Mouse (Mus musculus): Measurements from ENCODE around the gene Prpsap1.
"Not testable (repeated sequence)": the region's sequence is repeated elsewhere in the genome, so short reads cannot be mapped to it uniquely, and the experiment has no call there.

Prpsap1 gene

GRCm38 (mm10) chr11:116481776-116482175 is 12.2 kb downstream of the Prpsap1 start:
- no peak for DNase-seq

DNA sequence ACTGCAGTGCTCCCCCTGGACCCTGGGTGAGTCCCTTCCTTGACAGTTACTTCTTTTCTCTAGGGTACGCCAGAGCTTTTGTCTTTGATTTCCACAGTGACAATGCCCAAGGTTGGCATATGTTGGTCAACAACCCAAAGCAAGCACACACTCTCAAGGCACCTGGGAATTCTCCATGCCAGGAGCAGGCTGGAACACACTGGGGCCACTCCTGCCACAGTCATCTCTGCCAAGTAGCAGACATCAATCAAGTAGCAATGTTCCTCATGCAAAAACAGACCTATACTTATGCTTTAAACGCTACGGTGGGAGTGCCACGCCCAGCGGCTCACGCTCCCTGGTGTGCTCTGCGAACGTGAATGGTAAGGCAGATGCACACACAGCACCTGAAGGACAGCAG is 13.0 kb downstream of the Prpsap1 start:
- no peak for DNase-seq

GRCm38 (mm10) chr11:116479832-116480231 is 14.2 kb downstream of the Prpsap1 start:
- DNase-seq, result no peak

DNA sequence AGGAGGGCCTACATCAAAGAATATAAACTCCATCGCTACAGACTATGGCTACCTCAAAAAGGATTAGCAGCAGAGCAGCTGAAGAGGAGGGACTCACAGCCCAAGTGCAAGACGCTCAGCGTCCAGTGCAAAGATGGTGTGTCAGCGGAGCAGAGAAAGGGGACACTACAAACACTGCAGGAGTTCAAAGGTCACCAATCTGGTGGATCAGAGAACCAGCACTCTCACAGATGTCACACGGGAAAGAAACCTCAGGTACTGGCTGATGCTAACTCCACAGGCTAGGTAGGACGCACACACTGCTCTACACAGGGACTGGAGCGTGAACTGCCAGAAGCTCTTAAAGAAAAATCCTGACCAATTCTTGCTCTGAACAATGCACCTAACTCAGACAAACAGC is 15.0 kb downstream of the Prpsap1 start:
- DNase-seq, result no peak

GRCm38 (mm10) chr11:116477160-116477759 is 16.7 kb downstream of the Prpsap1 start:
- DNase-seq, result no peak

GRCm38 (mm10) chr11:116476696-116477095 is 17.3 kb downstream of the Prpsap1 start:
- DNase-seq, result no peak

DNA sequence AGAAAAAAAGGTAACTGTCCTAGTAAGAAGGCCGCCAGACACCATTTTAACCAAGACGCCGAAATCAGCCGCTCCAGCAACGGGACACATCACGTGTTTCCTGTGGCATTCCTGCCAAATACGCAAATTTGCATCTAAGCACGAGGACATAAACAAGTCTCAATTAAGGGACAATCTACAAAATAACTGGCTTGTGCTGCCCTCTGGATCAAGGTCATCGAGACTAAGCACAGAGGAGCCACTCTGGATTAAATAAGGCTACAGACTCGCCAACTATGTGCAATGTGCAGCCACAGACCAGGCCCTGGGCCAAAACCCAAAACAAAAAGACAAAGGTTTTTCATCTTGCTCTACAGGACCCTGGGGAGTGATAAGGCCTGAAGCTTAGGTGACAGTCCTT is 18.0 kb downstream of the Prpsap1 start:
- DNase-seq, result no peak

GRCm38 (mm10) chr11:116472275-116472674 is 21.7 kb downstream of the Prpsap1 start:
- DNase-seq, result no peak

- DNase-seq, result no peak
Measured at GRCm38 (mm10) chr11:116470896-116471295, 23.1 kb downstream of the Prpsap1 start.

GRCm38 (mm10) chr11:116470249-116470648 is 23.8 kb downstream of the Prpsap1 start:
- no peak for DNase-seq

- DNase-seq, result not testable (repeated sequence)
Measured at GRCm38 (mm10) chr11:116468338-116468737, 25.7 kb downstream of the Prpsap1 start.

DNA sequence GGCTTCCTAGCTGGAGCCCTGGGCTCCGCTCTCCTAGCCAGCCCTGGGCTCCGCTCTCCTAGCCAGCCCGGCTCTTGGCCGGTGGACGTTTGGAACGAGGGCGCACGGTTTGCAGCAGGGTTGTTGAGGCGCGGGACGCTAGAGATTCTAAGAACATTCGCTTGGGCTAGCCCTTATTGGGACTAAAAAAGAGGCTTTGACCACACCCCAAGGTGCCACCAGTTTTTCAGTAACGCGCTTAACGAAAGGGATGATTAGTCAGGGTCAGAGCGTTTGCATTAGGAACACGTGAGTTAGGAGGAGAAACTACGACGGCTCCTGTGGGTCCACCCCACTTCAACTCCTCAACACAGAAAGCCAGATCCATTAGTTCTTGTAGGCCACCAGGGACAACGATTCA is 27.9 kb downstream of the Prpsap1 start, which contains the start of gene Qrich2:
TSS of gene Qrich2 (minus strand) at position 101 of the 400 bp plus-strand sequence.
- DNase-seq, result no peak

DNA sequence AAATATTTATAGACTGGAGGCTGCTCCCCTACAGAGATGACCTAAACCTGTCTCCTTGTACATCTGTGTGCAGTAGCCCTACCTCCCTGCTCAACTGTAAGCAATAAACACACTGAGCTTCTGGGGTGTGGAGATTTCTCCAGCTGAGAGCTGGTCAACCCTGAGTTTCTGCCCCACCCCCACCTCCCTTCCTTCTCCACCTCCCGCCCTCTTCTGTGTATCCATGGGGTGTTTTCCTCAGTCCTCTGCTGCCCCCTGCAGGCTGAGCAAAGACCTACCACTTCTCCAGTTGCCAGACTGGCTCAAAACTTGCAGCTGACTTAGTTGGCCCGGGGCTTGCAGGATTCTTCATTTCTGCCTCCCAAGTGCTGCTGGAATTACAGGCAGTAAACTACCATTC is 30.2 kb downstream of the Prpsap1 start:
- peak; percentile 64 for DNase-seq

GRCm38 (mm10) chr11:116463338-116463737 is 30.7 kb downstream of the Prpsap1 start:
- no peak for DNase-seq

- no peak for DNase-seq
Measured at GRCm38 (mm10) chr11:116459786-116460185, 34.2 kb downstream of the Prpsap1 start.

DNA sequence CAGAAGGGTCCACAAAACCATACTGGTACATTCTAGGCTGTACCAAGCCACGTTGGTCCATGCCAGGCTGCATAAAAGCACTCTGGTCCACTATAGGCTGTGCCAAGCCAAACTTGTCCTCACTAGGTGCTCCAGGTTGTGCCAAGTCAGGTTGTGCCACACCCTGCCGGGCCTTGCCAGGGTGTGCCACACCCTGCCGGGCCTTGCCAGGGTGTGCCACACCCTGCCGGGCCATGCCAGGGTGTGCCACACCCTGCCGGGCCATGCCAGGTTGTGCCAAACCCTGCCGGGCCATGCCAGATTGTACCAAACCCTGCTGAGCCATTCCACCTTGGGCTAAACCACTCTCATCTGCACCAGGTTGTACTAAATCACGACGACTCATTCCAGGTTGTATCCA is 37.8 kb downstream of the Prpsap1 start:
- DNase-seq, result no peak

DNA sequence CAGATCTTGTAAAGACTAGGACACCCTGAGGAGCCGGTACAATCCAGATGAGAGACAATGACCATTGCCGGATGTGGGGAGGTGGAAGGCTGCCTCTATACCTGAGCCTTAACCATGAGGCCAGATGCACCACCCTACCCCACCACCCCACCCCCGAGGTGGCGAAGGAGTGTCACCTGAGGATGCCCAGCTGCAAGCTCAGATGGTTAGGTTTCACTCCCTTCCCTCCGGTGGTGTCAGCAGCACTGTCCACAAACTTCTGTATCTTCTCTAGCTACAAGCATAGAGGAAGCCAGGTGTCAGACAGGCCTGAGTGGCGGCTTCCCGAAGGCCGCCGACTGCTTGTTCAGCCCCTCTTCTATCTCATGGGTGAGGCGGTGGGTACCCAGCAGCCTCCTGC is 40.1 kb downstream of the Prpsap1 start:
- no peak for DNase-seq

DNA sequence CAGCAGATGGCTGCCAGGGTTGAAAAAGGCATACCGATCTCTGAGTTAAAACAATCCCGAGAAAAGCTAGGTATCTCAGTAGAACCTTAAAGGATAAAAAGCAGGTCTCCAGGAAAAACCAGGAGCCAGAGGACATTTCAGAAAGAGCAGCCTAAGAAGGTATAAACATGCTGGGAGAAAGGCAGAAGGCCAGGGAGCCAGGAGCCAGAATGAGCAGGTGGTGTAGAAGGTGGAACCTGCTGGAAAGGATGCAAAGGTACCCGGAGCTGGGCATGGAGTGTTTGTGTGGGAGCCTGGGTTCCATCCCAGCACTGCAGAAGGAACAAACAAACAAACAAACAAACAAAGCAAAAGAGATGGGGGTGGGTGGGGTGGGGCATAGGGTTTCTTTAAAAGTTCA is 44.7 kb downstream of the Prpsap1 start:
- no peak for DNase-seq

DNA sequence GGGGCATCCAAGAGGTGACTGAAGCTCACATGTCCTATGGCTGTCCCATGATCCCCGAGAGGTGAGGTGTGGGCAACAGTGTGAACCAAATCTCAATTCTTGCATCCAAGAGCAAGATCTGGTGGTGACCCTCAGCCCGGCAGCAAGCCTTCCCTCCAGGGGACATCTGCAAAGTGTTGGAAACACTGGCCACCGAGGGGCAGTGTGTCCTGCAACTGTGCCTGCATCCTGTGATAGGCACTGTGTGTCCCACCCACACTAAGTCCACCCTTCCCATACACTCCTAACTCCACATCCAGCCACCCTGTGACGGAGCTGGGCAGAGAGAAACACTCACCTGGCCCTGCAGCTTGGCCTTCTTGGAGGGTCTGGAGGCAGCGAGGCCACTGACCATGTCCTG is 46.2 kb downstream of the Prpsap1 start:
- no peak for DNase-seq

GRCm38 (mm10) chr11:116446308-116446887 is 47.6 kb downstream of the Prpsap1 start:
- no peak for DNase-seq

GRCm38 (mm10) chr11:116445596-116446307 is 48.2 kb downstream of the Prpsap1 start:
- DNase-seq, result peak; percentile 83

DNA sequence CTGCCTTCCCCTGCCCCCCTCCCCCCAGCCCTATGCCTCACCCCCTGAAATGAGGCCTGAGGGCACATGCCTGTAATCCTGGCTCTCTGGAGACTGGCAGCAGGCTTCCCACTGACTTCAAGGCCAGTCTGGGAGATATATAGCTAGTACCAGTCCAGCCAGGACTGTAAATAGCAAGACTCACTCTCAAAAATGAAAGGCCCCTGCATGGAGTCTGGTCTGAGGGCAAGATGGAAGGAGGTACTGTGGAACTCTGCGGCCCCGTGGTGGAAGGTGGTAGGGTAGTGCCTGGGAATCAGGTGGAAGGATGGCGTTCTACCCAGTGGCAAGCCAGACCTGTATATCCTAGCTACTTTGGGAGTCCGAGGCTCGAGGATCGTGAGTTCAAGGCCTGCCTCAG is 50.1 kb downstream of the Prpsap1 start:
- DNase-seq, result no peak

GRCm38 (mm10) chr11:116443311-116443710 is 50.7 kb downstream of the Prpsap1 start:
- DNase-seq, result no peak

DNA sequence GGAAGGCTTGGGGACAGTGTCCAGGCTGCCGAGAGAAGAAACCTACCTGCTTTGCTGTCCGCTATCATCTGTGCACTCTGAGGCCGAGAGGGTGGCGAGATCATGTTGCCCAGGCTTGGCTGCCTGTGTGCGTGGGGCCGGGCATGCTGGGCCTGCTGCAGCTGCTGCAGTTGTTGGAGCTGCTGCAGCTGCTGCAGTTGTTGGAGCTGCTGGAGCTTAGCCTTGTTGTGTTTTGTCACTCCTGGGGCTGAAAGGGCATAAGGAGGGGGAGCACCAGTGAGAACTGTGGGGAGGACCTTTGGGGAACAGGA is 51.2 kb downstream of the Prpsap1 start:
- no peak for DNase-seq
